Mouse (Mus musculus) lung, postnatal 25 days (tissue): ENCODE results near the gene Tmem63c.
A peak's percentile ranks its signal among the peaks of the same experiment; 100 is the strongest.

Experiments
- DNase-seq: peaks from one replicate; pipeline ENCODE4 v3.0.0; 2022; ENCODE audit warnings: low spot score

Tmem63c gene

GRCm38 (mm10) chr12:87132210-87132609, 111.1 kb downstream of the Tmem63c start:
- peak; percentile 7 for DNase-seq

GRCm38 (mm10) chr12:87132784-87133183, 111.6 kb downstream of the Tmem63c start:
- DNase-seq = no peak

DNA sequence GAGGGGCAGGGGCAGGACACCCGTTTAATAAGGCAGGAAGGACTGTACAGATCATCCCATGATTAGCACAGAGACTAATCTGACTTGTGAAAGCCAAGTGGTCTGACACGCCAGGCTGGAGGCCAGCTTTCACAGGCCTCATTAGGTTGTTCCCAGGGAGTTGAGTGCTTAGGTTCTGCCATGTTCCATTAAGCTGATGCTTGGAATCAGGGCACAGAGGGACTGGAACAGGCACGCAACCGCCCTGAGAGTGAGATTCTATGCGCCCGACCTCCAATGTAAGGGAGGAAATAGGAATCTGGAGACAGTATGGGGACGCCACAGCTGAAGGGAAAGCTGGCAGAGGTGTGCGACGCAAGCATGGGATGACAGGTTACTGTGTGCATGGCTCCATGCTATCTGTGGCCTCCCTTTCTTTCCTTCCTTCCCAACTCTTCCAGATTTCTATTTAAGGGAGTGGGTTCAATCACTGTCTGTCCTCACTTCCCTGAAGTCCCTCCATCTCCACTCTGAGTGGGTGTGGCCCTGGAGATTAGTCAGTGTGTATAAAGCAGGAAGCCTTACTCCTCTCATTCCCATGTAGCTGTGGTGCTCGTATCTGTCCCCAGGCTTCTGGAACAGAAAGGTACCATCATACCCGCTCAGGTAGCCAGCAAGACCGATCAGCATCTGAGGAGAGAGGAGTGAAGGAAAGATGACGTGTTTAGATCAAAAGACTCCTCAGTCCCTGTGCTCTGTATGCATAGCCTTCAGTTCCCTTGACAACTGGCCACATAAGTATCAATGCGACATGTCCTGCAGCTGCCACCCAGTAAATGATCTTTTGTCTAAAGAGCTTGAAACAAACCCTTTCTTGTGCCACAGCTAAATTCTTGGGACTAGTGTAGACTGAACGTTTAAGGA, 116.5 kb downstream of the Tmem63c start:
- no peak for DNase-seq

GRCm38 (mm10) chr12:87138342-87138701, 117.2 kb downstream of the Tmem63c start:
- DNase-seq = no peak

GRCm38 (mm10) chr12:87138768-87139167, 117.6 kb downstream of the Tmem63c start:
- no peak for DNase-seq
